Mouse (Mus musculus) limb, embryonic 11.5 days (tissue): ENCODE measurements at regions not wholly inside any gene's neighbourhood (a gene's known extent, or its start where the extent isn't known, plus 50 kb on each side); places are given as distances from the start of the nearest gene placed in this dataset.

ENCODE experiments used
- ATAC-seq: fragments of 200-750 bp; cut with Nextera tagmentation; 2 replicates; pipeline ENCODE4 v1.8.0; 2017; ENCODE audit warnings: low read depth; ENCODE audit not compliant: insufficient number of reproducible peaks, low FRiP score, low TSS enrichment
- DNase-seq: peaks from one replicate; pipeline ENCODE4 v3.0.0-alpha.2; 2015; ENCODE audit warnings: low spot score
- H3K27ac ChIP-seq: fragments of 300-500 bp; sonication (generic); replicated peaks from 2 replicates; pipeline ENCODE4 v1.5.1; 2014; ENCODE audit warnings: low read depth, mild to moderate bottlenecking, low read length
- H3K27me3 ChIP-seq: fragments of 300-500 bp; sonication (generic); 2 replicates; pipeline ENCODE4 v1.6.1; 2014; ENCODE audit warnings: mild to moderate bottlenecking, low read length, mixed read lengths; ENCODE audit not compliant: control insufficient read depth, insufficient read depth
- H3K36me3 ChIP-seq: fragments of 300-500 bp; sonication (generic); 2 replicates; pipeline ENCODE4 v1.6.1; 2014; ENCODE audit warnings: mild to moderate bottlenecking, low read length, moderate library complexity, mixed read lengths; ENCODE audit not compliant: control insufficient read depth, insufficient read depth
- H3K4me1 ChIP-seq: fragments of 300-500 bp; sonication (generic); 2 replicates; pipeline ENCODE4 v1.6.1; 2014; ENCODE audit warnings: low read length, mixed read lengths; ENCODE audit not compliant: control insufficient read depth, insufficient read depth
- H3K4me2 ChIP-seq: fragments of 300-500 bp; sonication (generic); 2 replicates; pipeline ENCODE4 v1.6.1; 2014; ENCODE audit warnings: low read depth, mild to moderate bottlenecking, moderate library complexity; ENCODE audit not compliant: severe bottlenecking
- H3K4me3 ChIP-seq: fragments of 300-500 bp; sonication (generic); 2 replicates; pipeline ENCODE4 v1.5.1; 2014; ENCODE audit warnings: low read depth, low read length
- H3K9ac ChIP-seq: fragments of 300-500 bp; sonication (generic); 2 replicates; pipeline ENCODE4 v1.6.1; 2014; ENCODE audit warnings: mild to moderate bottlenecking, low read length
- H3K9me3 ChIP-seq: fragments of 300-500 bp; sonication (generic); 2 replicates; pipeline ENCODE4 v1.6.1; 2016; ENCODE audit warnings: low read length; ENCODE audit not compliant: control insufficient read depth
- whole genome bisulfite sequencing: fragments of 180-500 bp; shearing (Covaris S2); extraction: QIAGEN DNeasy Blood & Tissue Kit; methylation state at CpG from one replicate; pipeline ENCODE4 v1.1.7; 2014; 5-methylcytosine and 5-hydroxymethylcytosine counted together

DNA sequence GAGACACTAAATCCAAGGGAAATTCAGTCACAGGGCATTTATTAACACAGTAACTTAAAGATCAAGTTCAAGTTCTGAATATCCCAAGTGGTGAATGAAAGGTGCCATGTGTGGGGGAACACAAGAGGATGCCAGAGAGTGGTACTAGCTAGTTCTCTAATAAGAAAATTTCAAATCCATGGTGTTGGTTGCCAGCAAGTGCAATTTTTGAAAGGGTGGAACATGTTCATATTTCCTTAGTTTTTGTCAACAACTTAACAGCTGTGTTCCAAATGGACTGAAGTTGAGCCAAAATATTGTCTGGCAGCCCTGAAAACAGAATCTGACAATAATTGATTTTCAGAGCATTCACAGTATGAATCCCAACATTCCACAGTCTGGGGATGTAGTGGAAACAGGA is 919.1 kb upstream of the Acvr2a start:
- Histone ChIP-seq H3K4me3 (no peak overlapping the region), H3K9me3 (no peaks in the 10 kb centered on the region), H3K4me1 (no peaks in the 10 kb centered on the region), H3K9ac (no peak overlapping the region), H3K36me3 (no peaks in the 10 kb centered on the region), H3K4me2 (no peak overlapping the region), H3K27ac (no peak overlapping the region), H3K27me3 (no peaks in the 10 kb centered on the region)
- ATAC-seq: no peak
- DNase-seq: no peak

DNA sequence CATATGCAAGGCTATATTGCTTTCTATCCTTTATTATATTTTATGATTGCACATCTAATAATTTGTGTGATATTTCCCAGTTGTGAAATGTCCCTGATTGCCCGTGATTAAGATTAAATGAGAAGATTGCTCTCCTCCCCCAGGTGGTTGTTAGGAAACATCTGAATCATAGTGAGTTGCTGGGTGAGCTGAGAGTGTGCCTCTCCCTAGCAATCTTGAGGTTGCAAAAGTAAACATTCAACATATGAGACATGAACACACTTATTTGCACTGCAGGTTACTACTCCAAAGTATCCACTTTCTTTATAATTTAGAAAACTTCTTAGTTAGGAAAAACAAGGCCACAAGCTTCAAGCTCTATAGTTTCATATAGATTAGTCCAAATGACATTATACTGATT is 899.6 kb upstream of the Acvr2a start:
- no peaks in the 10 kb centered on the region for H3K9me3 ChIP-seq
- no peak for DNase-seq
- H3K4me2 ChIP-seq: no peak overlapping the region
- no peaks in the 10 kb centered on the region for H3K36me3 ChIP-seq
- no peaks in the 10 kb centered on the region for H3K27me3 ChIP-seq
- ATAC-seq: no peak
- H3K4me3 ChIP-seq: no peak overlapping the region
- H3K4me1 ChIP-seq: no peaks in the 10 kb centered on the region
- no peak overlapping the region for H3K27ac ChIP-seq
- no peak overlapping the region for H3K9ac ChIP-seq
- 86% methylated on average over 1 of the region's 1 CpGs for WGBS

DNA sequence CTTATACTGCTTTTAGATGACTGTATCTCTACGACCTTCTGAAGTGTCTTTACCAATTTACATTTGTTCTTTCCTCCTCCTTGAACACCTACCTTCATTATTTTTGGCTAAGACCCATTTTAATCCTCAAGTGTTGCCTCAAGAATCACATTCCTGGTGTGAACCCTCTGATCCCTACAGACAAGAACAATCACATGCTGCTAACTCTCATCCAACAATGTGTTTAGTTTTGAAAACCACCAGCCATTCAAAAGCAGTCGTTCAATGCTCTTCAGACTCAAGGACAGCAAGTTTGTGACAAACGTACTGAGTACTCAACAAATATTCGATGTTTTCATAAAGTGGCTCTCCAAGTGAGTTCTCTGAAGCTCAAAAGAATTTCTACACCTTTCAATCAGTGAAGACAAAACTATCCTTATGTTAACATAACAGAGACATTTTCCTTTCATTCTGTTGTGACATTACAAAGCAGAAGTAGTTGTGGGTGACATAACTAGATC is 898.9 kb upstream of the Acvr2a start:
- Histone ChIP-seq H3K4me2 (no peak overlapping the region), H3K4me1 (no peaks in the 10 kb centered on the region), H3K27me3 (no peaks in the 10 kb centered on the region), H3K9me3 (no peaks in the 10 kb centered on the region), H3K4me3 (no peak overlapping the region), H3K36me3 (no peaks in the 10 kb centered on the region), H3K27ac (no peak overlapping the region), H3K9ac (no peak overlapping the region)
- ATAC-seq (no peak), DNase-seq (no peak)
- 86% methylated on average over 4 of the region's 4 CpGs for WGBS

DNA sequence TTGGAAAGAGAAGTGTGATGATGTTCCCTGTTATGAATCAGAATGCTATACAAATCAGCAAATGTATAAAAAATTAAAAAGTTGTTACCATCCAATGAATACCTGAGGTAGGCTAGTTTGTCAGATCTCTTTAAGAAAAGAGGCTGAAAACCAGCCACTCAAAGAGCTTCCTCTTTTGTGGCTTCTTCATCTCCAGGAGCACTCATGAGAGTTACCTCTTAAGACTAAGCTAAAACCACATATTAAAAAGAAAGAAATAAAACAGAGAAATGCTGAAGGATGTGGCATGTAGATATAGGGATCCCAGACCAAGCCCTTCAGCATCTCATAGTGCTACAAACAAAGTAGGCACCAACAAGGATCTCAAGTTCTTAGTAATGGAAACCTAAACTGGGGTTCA is 890.9 kb upstream of the Acvr2a start:
- H3K4me3 ChIP-seq: no peak overlapping the region
- H3K9me3 ChIP-seq: no peaks in the 10 kb centered on the region
- no peaks in the 10 kb centered on the region for H3K27me3 ChIP-seq
- ATAC-seq: no peak
- H3K4me2 ChIP-seq: no peak overlapping the region
- no peaks in the 10 kb centered on the region for H3K4me1 ChIP-seq
- no peaks in the 10 kb centered on the region for H3K36me3 ChIP-seq
- no peak overlapping the region for H3K9ac ChIP-seq
- no peak for DNase-seq
- no peak overlapping the region for H3K27ac ChIP-seq

DNA sequence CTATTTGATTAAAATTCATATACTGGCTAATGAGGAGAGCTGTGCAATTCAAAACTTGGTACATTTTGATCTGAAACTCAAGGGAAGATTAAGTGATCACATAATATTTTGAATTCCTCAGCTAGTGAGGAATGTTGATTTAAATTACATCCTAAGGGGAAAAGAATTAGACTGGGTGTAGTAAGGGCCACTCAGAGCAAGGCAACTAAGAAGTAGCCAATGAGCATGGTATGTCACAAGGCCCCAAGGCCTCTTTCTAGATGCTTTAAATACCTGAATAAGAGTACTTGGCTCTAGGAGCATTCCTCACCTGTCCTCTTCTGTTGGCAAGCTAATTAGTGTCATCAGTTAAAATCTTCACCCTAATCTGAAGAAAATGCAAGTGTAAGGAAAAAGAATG is 887.3 kb upstream of the Acvr2a start:
- Histone ChIP-seq H3K27me3 (no peaks in the 10 kb centered on the region), H3K36me3 (no peaks in the 10 kb centered on the region), H3K4me1 (no peaks in the 10 kb centered on the region), H3K9me3 (no peaks in the 10 kb centered on the region), H3K4me2 (no peak overlapping the region), H3K9ac (no peak overlapping the region), H3K27ac (no peak overlapping the region), H3K4me3 (no peak overlapping the region)
- DNase-seq (no peak), ATAC-seq (no peak)

DNA sequence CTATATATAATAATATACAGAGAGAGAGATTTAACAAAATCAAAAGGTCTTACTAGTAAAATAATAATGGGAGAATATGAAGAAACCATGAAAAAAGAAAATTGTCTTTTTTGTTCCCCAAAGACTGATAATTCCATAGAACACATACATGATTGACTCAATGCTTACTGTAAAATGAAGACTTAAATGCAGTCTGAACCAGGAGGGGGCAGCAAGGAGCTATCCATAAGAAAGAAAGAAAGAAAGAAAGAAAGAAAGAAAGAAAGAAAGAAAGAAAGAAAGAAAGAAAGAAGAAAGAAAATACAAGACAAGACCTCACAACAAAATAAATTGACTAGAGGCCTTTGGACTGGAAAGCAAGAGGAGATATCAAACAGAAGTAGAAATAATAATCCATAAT is 868.8 kb upstream of the Acvr2a start:
- no peaks in the 10 kb centered on the region for H3K36me3 ChIP-seq
- no peak overlapping the region for H3K27ac ChIP-seq
- H3K4me1 ChIP-seq: no peaks in the 10 kb centered on the region
- no peak overlapping the region for H3K4me2 ChIP-seq
- H3K4me3 ChIP-seq: no peak overlapping the region
- no peaks in the 10 kb centered on the region for H3K9me3 ChIP-seq
- H3K9ac ChIP-seq: no peak overlapping the region
- DNase-seq (no peak), ATAC-seq (no peak)
- H3K27me3 ChIP-seq: no peaks in the 10 kb centered on the region

DNA sequence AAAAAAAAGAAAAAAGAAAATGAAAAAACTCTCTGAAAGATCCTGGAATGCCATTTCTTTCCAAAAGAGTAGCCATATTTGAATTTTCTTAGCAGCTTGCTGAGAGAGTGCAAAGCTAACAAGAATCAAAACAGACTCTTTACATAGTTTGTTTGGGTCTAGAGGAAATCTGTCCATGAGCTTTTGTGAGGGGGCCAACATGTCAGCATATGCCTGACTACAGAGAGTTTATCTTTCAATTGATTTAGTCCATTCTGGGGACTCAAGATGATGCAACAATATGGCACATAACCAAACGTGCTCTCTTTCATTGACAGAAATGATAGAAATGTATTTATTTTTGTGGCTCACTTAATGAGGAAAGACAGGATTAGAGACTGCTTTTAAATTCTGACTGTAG is 822.8 kb upstream of the Acvr2a start:
- Histone ChIP-seq H3K9me3 (no peaks in the 10 kb centered on the region), H3K27ac (no peak overlapping the region), H3K36me3 (no peaks in the 10 kb centered on the region), H3K4me1 (no peaks in the 10 kb centered on the region), H3K4me3 (no peak overlapping the region), H3K27me3 (no peaks in the 10 kb centered on the region), H3K4me2 (no peak overlapping the region), H3K9ac (no peak overlapping the region)
- DNase-seq (no peak), ATAC-seq (no peak)
- WGBS: 84% methylated on average over 1 of the region's 1 CpGs

DNA sequence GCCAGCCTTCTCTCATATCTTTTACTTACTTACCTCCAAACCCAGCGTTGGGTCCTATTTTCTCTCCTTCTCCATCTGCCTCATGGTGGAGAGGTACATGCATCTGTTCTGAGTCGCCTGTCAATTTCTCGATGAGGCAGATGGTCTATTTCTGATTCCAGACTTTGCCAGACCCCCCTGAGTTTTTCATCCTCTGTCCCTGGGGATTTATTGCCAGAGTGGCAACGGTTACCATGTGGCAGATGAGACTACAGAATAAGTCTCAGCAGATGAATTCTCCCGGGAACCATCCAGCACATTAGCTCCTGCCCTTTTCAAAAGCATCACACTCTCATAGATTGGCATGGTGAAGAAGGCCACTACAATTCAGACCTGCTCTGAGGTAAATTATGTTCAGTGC is 819.7 kb upstream of the Acvr2a start:
- no peaks in the 10 kb centered on the region for H3K36me3 ChIP-seq

DNA sequence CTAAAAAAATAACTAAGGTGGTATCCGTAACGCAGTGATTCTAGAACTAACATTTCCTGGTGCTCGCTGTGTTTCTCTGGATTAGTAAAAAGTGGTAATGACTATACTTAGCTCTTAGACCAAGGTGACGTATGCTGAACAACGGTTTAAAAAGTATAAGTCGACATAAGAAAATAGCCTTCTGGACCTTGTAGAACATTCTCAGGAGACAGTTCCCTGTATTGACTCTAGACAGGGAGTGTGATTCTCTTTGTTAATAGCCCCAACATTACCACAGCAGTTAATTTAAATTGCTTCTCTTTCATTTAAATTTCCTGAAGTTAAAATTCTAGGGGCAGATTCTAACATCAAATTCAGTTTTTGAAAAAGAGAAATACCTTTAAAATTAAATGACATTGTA is 812.7 kb upstream of the Acvr2a start:
- no peaks in the 10 kb centered on the region for H3K9me3 ChIP-seq

More for the DNA sequence above, 819.7 kb upstream of the Acvr2a start:
- no peak overlapping the region for H3K4me2 ChIP-seq
- H3K9me3 ChIP-seq: no peaks in the 10 kb centered on the region
- no peak overlapping the region for H3K27ac ChIP-seq
- H3K4me3 ChIP-seq: no peak overlapping the region
- no peaks in the 10 kb centered on the region for H3K27me3 ChIP-seq
- WGBS: 89% methylated on average over 5 of the region's 5 CpGs
- no peak for DNase-seq
- H3K9ac ChIP-seq: no peak overlapping the region
- no peaks in the 10 kb centered on the region for H3K4me1 ChIP-seq
- no peak for ATAC-seq

More for the DNA sequence above, 812.7 kb upstream of the Acvr2a start:
- 85% methylated on average over 6 of the region's 6 CpGs for WGBS
- ATAC-seq (no peak), DNase-seq (no peak)
- Histone ChIP-seq H3K9ac (no peak overlapping the region), H3K4me2 (no peak overlapping the region), H3K4me3 (no peak overlapping the region), H3K27ac (no peak overlapping the region), H3K36me3 (no peaks in the 10 kb centered on the region), H3K4me1 (no peaks in the 10 kb centered on the region), H3K27me3 (no peaks in the 10 kb centered on the region)
